Mouse (Mus musculus) intestine, postnatal 0 days (tissue): ENCODE measurements around the gene Bola2. TPM values are rescaled to one million over a fixed set of nuclear protein-coding genes. Genes with fewer than 3 reads are reported as not detected.

ENCODE experiments used
- ATAC-seq: fragments of 200-750 bp; cut with Nextera tagmentation; 2 replicates; pipeline ENCODE4 v1.8.0; 2017; ENCODE audit warnings: mild to moderate bottlenecking, moderate TSS enrichment, moderate library complexity
- H3K27ac ChIP-seq: fragments of 300-500 bp; sonication (generic); 2 replicates; pipeline ENCODE4 v1.5.1; 2014; ENCODE audit warnings: mild to moderate bottlenecking, low read depth, low read length, moderate library complexity
- H3K27me3 ChIP-seq: fragments of 300-500 bp; sonication (generic); replicated peaks from 2 replicates; pipeline ENCODE4 v1.6.1; 2014; ENCODE audit warnings: low read length, mixed read lengths; ENCODE audit not compliant: control insufficient read depth, insufficient read depth
- H3K36me3 ChIP-seq: fragments of 300-500 bp; sonication (generic); 2 replicates; pipeline ENCODE4 v1.6.1; 2014; ENCODE audit warnings: mild to moderate bottlenecking, moderate library complexity; ENCODE audit not compliant: control insufficient read depth, insufficient read depth
- H3K4me1 ChIP-seq: fragments of 300-500 bp; sonication (generic); replicated peaks from 2 replicates; pipeline ENCODE4 v1.6.1; 2014; ENCODE audit warnings: antibody characterized with exemption, low read length, mixed read lengths; ENCODE audit not compliant: control insufficient read depth, insufficient read depth
- H3K4me2 ChIP-seq: fragments of 300-500 bp; sonication (generic); replicated peaks from 2 replicates; pipeline ENCODE4 v1.6.1; 2014; ENCODE audit warnings: low read depth, mild to moderate bottlenecking, moderate library complexity
- H3K4me3 ChIP-seq: fragments of 300-500 bp; sonication (generic); 2 replicates; pipeline ENCODE4 v1.5.1; 2014; ENCODE audit warnings: low read depth, low read length
- H3K9ac ChIP-seq: fragments of 300-500 bp; sonication (generic); 2 replicates; pipeline ENCODE4 v1.6.1; 2014; ENCODE audit warnings: mild to moderate bottlenecking, low read depth, low read length
- H3K9me3 ChIP-seq: fragments of 300-500 bp; sonication (generic); 2 replicates; pipeline ENCODE4 v1.6.1; 2016; ENCODE audit warnings: mixed run types; ENCODE audit not compliant: control insufficient read depth
- CTCF ChIP-seq: sonication (generic); IDR thresholded peaks from 2 replicates; pipeline ENCODE4 v1.5.1; 2016; ENCODE audit warnings: low read depth, mild to moderate bottlenecking, control low read depth, antibody characterized with exemption, moderate library complexity
- WGBS: fragments of 180-500 bp; shearing (Covaris S2); extraction: QIAGEN DNeasy Blood & Tissue Kit; methylation state at CpG from one replicate; pipeline ENCODE4 v1.1.7; 2014; 5-methylcytosine and 5-hydroxymethylcytosine counted together
- polyA plus RNA-seq: library from polyadenylated mRNA; unstranded; fragments of >200 nt; fragmentation: Nextera tagmentation; extraction: Ambion mirVana; gene quantifications from 2 replicates; pipeline ENCODE4 v1.2.1, GENCODE M21; 2015

Gene Bola2
- polyA plus RNA-seq, 1 experiment from 2014 or later: 80.4 TPM

DNA sequence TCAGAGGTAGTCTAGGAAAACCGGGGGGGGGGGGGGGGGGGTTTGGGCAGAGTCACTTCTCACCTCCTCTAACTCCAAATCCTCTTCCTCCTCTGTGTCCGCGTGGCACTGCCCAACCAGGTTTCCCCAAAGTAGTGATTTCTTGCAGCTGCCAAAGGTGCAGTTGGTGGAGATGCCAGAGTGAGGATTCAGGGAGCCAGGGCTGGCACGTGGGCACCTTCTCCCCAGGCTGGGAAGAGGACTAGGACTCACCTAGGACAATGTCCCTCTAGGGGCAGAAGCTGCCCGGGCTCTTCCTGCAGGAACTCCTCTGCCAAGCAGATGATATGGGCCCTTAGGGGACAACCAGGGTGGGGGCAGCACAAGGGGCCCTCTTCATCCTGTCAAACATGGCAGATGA lies 3.5 kb upstream of the Bola2 start:
- 83% methylated on average over 5 of the region's 5 CpGs for WGBS
- TF ChIP-seq CTCF: no peak
- H3K4me3 ChIP-seq: no peak overlapping the region
- peaks cover 20% of the 10 kb centered on the region for H3K36me3 ChIP-seq
- H3K4me1 ChIP-seq: peaks cover 5% of the 10 kb centered on the region; the same call in 1 of the 2 replicates
- no peaks in the 10 kb centered on the region for H3K9me3 ChIP-seq
- H3K9ac ChIP-seq: no peak overlapping the region
- H3K27ac ChIP-seq: no peak overlapping the region
- H3K27me3 ChIP-seq: no peaks in the 10 kb centered on the region
- ATAC-seq: no peak
- no peak overlapping the region for H3K4me2 ChIP-seq

- no peak for ATAC-seq
- TF ChIP-seq CTCF: no peak
- Histone ChIP-seq H3K27me3 (no peaks in the 10 kb centered on the region), H3K9ac (no peak overlapping the region), H3K36me3 (peaks cover 20% of the 10 kb centered on the region), H3K27ac (no peak overlapping the region), H3K4me3 (no peak overlapping the region), H3K9me3 (no peaks in the 10 kb centered on the region), H3K4me2 (no peak overlapping the region), H3K4me1 (peaks cover 8% of the 10 kb centered on the region; the same call in 1 of the 2 replicates)
- 95% methylated on average over 26 of the region's 26 CpGs for WGBS
Observed at GRCm38 (mm10) chr7:126692426-126692825, 2.8 kb upstream of the Bola2 start.

GRCm38 (mm10) chr7:126693256-126693655 lies 1.9 kb upstream of the Bola2 start:
- Histone ChIP-seq H3K36me3 (peaks cover 20% of the 10 kb centered on the region), H3K27me3 (no peaks in the 10 kb centered on the region), H3K9me3 (no peaks in the 10 kb centered on the region), H3K4me2 (no peak overlapping the region), H3K27ac (no peak overlapping the region), H3K9ac (no peak overlapping the region), H3K4me1 (peaks cover 8% of the 10 kb centered on the region; the same call in 1 of the 2 replicates), H3K4me3 (no peak overlapping the region)
- 25% methylated on average over 3 of the region's 3 CpGs for WGBS
- ATAC-seq: no peak
- peak; percentile 94 for TF ChIP-seq CTCF

- Histone ChIP-seq H3K9me3 (no peaks in the 10 kb centered on the region), H3K36me3 (peaks cover 20% of the 10 kb centered on the region), H3K4me2 (no peak overlapping the region), H3K9ac (no peak overlapping the region), H3K27ac (no peak overlapping the region), H3K4me1 (peaks cover 8% of the 10 kb centered on the region; the same call in 1 of the 2 replicates), H3K27me3 (no peaks in the 10 kb centered on the region), H3K4me3 (no peak overlapping the region)
- WGBS: 77% methylated on average over 7 of the region's 7 CpGs
- TF ChIP-seq CTCF: no peak
- no peak for ATAC-seq
Observed at GRCm38 (mm10) chr7:126693781-126694180, 1.4 kb upstream of the Bola2 start.

GRCm38 (mm10) chr7:126694441-126695051 lies 655 bp upstream of the Bola2 start:
- Histone ChIP-seq H3K9me3 (no peaks in the 10 kb centered on the region), H3K36me3 (peaks cover 22% of the 10 kb centered on the region), H3K27ac (no peak overlapping the region), H3K27me3 (no peaks in the 10 kb centered on the region), H3K4me2 (peak overlapping the region; percentile 92), H3K4me1 (peaks cover 8% of the 10 kb centered on the region; the same call in 1 of the 2 replicates), H3K9ac (0 out of 2 replicates have a peak overlapping the region, but pooled peaks have one; percentile 77), H3K4me3 (peak overlapping the region; percentile 88)
- no peak for TF ChIP-seq CTCF
- ATAC-seq: no peak
- 48% methylated on average over 10 of the region's 10 CpGs for WGBS

GRCm38 (mm10) chr7:126695631-126696207 lies 518 bp downstream of the Bola2 start, which contains the start of gene Slx1b:
TSS of gene Slx1b (minus strand) at chr7:126695784.
- under 1% methylated on average over 40 of the region's 40 CpGs for WGBS
- peak within 1 kb of the TSS; percentile 88 for H3K4me3 ChIP-seq
- peak within 1 kb of the TSS; percentile 77 for H3K9ac ChIP-seq
- ATAC-seq: peak; percentile 94
- no peaks in the 10 kb centered on the region for H3K27me3 ChIP-seq
- peak; percentile 97 for TF ChIP-seq CTCF
- no peaks in the 10 kb centered on the region for H3K9me3 ChIP-seq
- peaks cover 27% of the 10 kb centered on the region for H3K36me3 ChIP-seq
- peak within 1 kb of the TSS; percentile 92 for H3K4me2 ChIP-seq
- peak within 1 kb of the TSS; percentile 84 for H3K27ac ChIP-seq
- peaks cover 8% of the 10 kb centered on the region; the same call in 1 of the 2 replicates for H3K4me1 ChIP-seq
